Mouse (Mus musculus) midbrain, embryonic 13.5 days (tissue): ENCODE data around the gene C1rb. TPM values are rescaled to one million over a fixed set of nuclear protein-coding genes. Genes with fewer than 3 reads are reported as not detected.
"Not testable (repeated sequence)": the region's sequence is repeated elsewhere in the genome, so short reads cannot be mapped to it uniquely, and the experiment has no call there.

ENCODE experiments used
- ATAC-seq: fragments of 200-750 bp; cut with Nextera tagmentation; 2 replicates; pipeline ENCODE4 v1.8.0; 2017; ENCODE audit warnings: mild to moderate bottlenecking, moderate TSS enrichment, moderate library complexity
- H3K27ac ChIP-seq: fragments of 300-500 bp; sonication (generic); 2 replicates; pipeline ENCODE4 v1.5.1; 2015; ENCODE audit warnings: inconsistent platforms, mild to moderate bottlenecking, moderate library complexity
- H3K27me3 ChIP-seq: fragments of 300-500 bp; sonication (generic); 2 replicates; pipeline ENCODE4 v1.6.1; 2015; ENCODE audit warnings: mild to moderate bottlenecking, inconsistent platforms
- H3K36me3 ChIP-seq: fragments of 300-500 bp; sonication (generic); 2 replicates; pipeline ENCODE4 v1.6.1; 2015; ENCODE audit warnings: mild to moderate bottlenecking, inconsistent platforms
- H3K4me1 ChIP-seq: fragments of 300-500 bp; sonication (generic); replicated peaks from 2 replicates; pipeline ENCODE4 v1.6.1; 2015; ENCODE audit warnings: inconsistent platforms
- H3K4me2 ChIP-seq: fragments of 300-500 bp; sonication (generic); replicated peaks from 2 replicates; pipeline ENCODE4 v1.6.1; 2015; ENCODE audit warnings: moderate library complexity, mild to moderate bottlenecking, inconsistent platforms
- H3K4me3 ChIP-seq: fragments of 300-500 bp; sonication (generic); replicated peaks from 2 replicates; pipeline ENCODE4 v1.5.1; 2015; ENCODE audit warnings: mild to moderate bottlenecking, inconsistent platforms
- H3K9ac ChIP-seq: fragments of 300-500 bp; sonication (generic); replicated peaks from 2 replicates; pipeline ENCODE4 v1.6.1; 2015; ENCODE audit warnings: mild to moderate bottlenecking, inconsistent platforms
- H3K9me3 ChIP-seq: fragments of 300-500 bp; sonication (generic); 2 replicates; pipeline ENCODE4 v1.6.1; 2016; ENCODE audit warnings: mild to moderate bottlenecking, inconsistent platforms
- WGBS: fragments of 180-500 bp; shearing (Covaris S2); methylation state at CpG from one replicate; pipeline ENCODE4 v1.1.7; 2015; 5-methylcytosine and 5-hydroxymethylcytosine counted together
- polyA plus RNA-seq: library from polyadenylated mRNA; unstranded; fragments of >200 nt; fragmentation: Nextera tagmentation; extraction: Ambion mirVana; gene quantifications from 2 replicates; pipeline ENCODE4 v1.2.1, GENCODE M21; 2015

C1rb gene
- not detected in 2 replicates for polyA plus RNA-seq

- 3% methylated on average over 8 of the region's 8 CpGs for WGBS
- Histone ChIP-seq H3K4me2 (no peak within 1 kb of the TSS), H3K4me3 (no peak within 1 kb of the TSS), H3K36me3 (no peaks in the 10 kb centered on the region), H3K4me1 (no peaks in the 10 kb centered on the region), H3K27ac (no peak within 1 kb of the TSS), H3K27me3 (0 out of 2 replicates have a peak, but pooled peaks cover 5% of the 10 kb centered on the region), H3K9me3 (no peaks in the 10 kb centered on the region), H3K9ac (no peak within 1 kb of the TSS)
- no peak for ATAC-seq
Observed at GRCm38 (mm10) chr6:124570026-124570425, at the start of gene C1rb. Gene C1rb, plus strand, starts transcription at chr6:124570294.

DNA sequence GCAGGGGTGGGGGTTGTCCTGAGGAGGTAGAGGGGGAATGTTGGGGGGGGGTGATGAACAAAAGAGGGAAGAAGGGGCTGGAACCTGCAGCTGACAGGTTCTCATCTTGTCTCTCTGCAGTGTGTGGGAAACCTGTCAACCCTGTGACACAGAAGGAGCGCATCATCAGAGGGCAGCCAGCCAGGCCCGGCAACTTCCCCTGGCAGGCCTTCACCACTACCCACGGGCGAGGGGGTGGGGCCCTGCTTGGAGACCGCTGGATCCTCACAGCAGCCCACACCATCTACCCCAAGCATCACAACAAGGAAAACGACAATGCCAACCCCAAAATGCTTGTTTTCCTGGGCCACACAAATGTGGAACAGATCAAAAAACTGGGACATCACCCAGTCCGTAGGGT, 48.0 kb upstream of the C1rb start:
- not testable (repeated sequence) for H3K27me3 ChIP-seq, ATAC-seq, H3K4me2 ChIP-seq, H3K4me1 ChIP-seq, H3K27ac ChIP-seq, H3K9ac ChIP-seq, H3K4me3 ChIP-seq, H3K36me3 ChIP-seq, H3K9me3 ChIP-seq
- WGBS: 80% methylated on average over 7 of the region's 7 CpGs

GRCm38 (mm10) chr6:124527881-124528280, 42.2 kb upstream of the C1rb start:
- H3K4me1 ChIP-seq: no peaks in the 10 kb centered on the region
- H3K27me3 ChIP-seq: no peaks in the 10 kb centered on the region
- no peaks in the 10 kb centered on the region for H3K9me3 ChIP-seq
- WGBS: 81% methylated on average over 3 of the region's 3 CpGs
- no peak overlapping the region for H3K9ac ChIP-seq
- H3K36me3 ChIP-seq: no peaks in the 10 kb centered on the region
- ATAC-seq: no peak
- H3K4me3 ChIP-seq: no peak overlapping the region
- no peak overlapping the region for H3K27ac ChIP-seq
- H3K4me2 ChIP-seq: no peak overlapping the region

- Histone ChIP-seq H3K4me2 (no peak overlapping the region), H3K9ac (no peak overlapping the region)
Observed at GRCm38 (mm10) chr6:124531077-124531476, 39.0 kb upstream of the C1rb start.

DNA sequence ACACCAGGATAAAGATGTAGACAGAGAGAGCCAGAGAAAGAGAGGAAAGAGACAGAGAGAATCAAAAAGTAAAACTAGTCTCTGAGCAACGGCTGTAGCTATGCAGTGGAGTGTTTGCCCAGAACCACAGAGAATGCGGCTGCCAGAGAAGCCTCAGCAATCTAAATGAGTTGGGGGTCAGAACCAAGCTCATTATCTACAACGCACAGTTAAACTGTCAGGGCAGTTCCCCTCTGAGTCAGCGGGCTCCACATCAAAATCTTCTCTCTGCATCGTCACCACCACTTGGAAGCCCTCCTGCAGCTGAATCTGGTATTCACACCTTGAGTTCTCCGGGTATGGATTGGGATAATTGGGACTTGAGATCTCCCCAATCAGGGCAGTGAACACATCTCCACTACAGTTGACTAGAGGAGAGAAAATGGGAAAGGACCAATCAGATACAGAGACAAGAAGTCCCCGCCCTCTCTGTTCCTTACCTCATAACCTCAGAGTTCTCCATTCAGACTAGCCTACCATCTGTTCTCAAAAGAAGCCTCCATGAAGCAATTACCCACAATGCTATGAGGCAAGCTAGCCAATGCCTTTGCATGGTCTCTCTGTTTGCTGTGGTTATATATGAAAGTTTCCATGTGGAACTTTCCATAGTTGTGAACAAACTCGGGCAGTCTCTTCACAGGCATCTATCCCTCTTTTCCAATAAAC, 33.8 kb upstream of the C1rb start:
- 83% methylated on average over 8 of the region's 8 CpGs for WGBS
- not testable (repeated sequence) for H3K27me3 ChIP-seq, ATAC-seq, H3K4me3 ChIP-seq, H3K4me2 ChIP-seq, H3K9me3 ChIP-seq, H3K9ac ChIP-seq, H3K27ac ChIP-seq, H3K36me3 ChIP-seq, H3K4me1 ChIP-seq

More at GRCm38 (mm10) chr6:124531077-124531476, 39.0 kb upstream of the C1rb start:
- no peak for ATAC-seq
- no peaks in the 10 kb centered on the region for H3K27me3 ChIP-seq
- H3K4me3 ChIP-seq: no peak overlapping the region
- H3K36me3 ChIP-seq: no peaks in the 10 kb centered on the region
- no peaks in the 10 kb centered on the region for H3K9me3 ChIP-seq
- H3K27ac ChIP-seq: no peak overlapping the region
- 89% methylated on average over 8 of the region's 8 CpGs for WGBS
- no peaks in the 10 kb centered on the region for H3K4me1 ChIP-seq

DNA sequence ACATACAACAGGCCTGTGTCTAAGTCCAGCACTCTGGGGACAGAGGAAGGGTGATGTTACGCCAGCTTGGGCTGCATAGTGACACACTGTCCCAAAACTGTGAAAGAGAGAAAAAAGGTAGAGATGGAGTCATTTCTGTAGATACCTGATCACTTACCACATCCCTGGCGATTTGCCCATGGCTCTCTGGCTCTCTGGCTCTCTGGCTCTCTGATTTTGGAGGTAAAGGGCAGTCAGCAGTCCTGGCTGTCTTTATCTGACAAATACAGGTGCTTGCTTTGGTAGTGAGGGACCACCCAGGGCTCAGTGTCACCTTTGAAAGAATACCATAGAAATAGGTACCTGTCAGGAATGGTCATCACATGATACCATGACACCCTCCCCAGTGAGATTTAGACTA, 28.9 kb upstream of the C1rb start:
- not testable (repeated sequence) for H3K4me1 ChIP-seq, H3K9ac ChIP-seq, H3K27me3 ChIP-seq, ATAC-seq, H3K36me3 ChIP-seq, H3K27ac ChIP-seq, H3K9me3 ChIP-seq, H3K4me2 ChIP-seq, H3K4me3 ChIP-seq
- 74% methylated on average over 2 of the region's 2 CpGs for WGBS

- WGBS: 0% methylated on average over 1 of the region's 1 CpGs
- not testable (repeated sequence) for H3K27ac ChIP-seq, ATAC-seq, H3K9ac ChIP-seq, H3K9me3 ChIP-seq, H3K4me2 ChIP-seq, H3K4me3 ChIP-seq, H3K27me3 ChIP-seq, H3K36me3 ChIP-seq, H3K4me1 ChIP-seq
Observed at GRCm38 (mm10) chr6:124542284-124542683, 27.8 kb upstream of the C1rb start, which contains the start of gene C1s1. Gene C1s1, minus strand, starts transcription at chr6:124542359.

- WGBS: 84% methylated on average over 5 of the region's 6 CpGs
- no peak for ATAC-seq
Observed at GRCm38 (mm10) chr6:124544466-124544865, 25.6 kb upstream of the C1rb start.

GRCm38 (mm10) chr6:124545425-124545824, 24.7 kb upstream of the C1rb start:
- WGBS: 90% methylated on average over 2 of the region's 2 CpGs
- no peak overlapping the region for H3K4me3 ChIP-seq
- H3K36me3 ChIP-seq: no peaks in the 10 kb centered on the region
- H3K9me3 ChIP-seq: no peaks in the 10 kb centered on the region
- no peaks in the 10 kb centered on the region for H3K27me3 ChIP-seq
- H3K4me1 ChIP-seq: no peaks in the 10 kb centered on the region
- no peak for ATAC-seq
- no peak overlapping the region for H3K9ac ChIP-seq
- no peak overlapping the region for H3K4me2 ChIP-seq
- no peak overlapping the region for H3K27ac ChIP-seq

More at GRCm38 (mm10) chr6:124544466-124544865, 25.6 kb upstream of the C1rb start:
- Histone ChIP-seq H3K27ac (no peak overlapping the region), H3K27me3 (no peaks in the 10 kb centered on the region), H3K9me3 (no peaks in the 10 kb centered on the region), H3K9ac (no peak overlapping the region), H3K4me3 (no peak overlapping the region), H3K36me3 (no peaks in the 10 kb centered on the region), H3K4me2 (no peak overlapping the region), H3K4me1 (no peaks in the 10 kb centered on the region)

DNA sequence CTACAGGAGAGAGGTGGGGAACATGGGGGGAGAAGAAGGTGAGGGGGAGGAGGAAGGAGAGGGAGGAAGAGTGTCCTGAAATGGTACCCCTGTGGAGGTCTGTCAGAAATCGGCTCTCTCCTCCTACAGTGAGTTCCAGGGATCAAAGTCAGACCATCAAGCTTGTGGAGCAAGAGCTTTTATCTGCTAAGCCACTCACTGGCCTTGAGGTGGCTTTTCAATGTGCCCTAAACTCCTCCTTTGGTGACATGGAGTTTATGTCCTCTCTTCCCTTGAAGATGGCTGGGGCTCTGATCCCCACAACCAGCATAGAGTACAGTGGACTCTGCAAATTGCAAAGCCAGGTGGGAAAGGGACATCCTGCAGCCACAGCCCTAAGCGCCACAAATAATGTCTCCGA, 22.1 kb upstream of the C1rb start:
- not testable (repeated sequence) for H3K9me3 ChIP-seq

GRCm38 (mm10) chr6:124549023-124549550, 21.0 kb upstream of the C1rb start:
- no peak overlapping the region for H3K27ac ChIP-seq
- no peaks in the 10 kb centered on the region for H3K36me3 ChIP-seq
- H3K27me3 ChIP-seq: no peaks in the 10 kb centered on the region
- peaks cover 4% of the 10 kb centered on the region for H3K9me3 ChIP-seq
- H3K4me1 ChIP-seq: no peaks in the 10 kb centered on the region
- H3K4me2 ChIP-seq: no peak overlapping the region
- 92% methylated on average over 3 of the region's 3 CpGs for WGBS
- no peak for ATAC-seq
- no peak overlapping the region for H3K4me3 ChIP-seq
- H3K9ac ChIP-seq: no peak overlapping the region

More for the DNA sequence above, 22.1 kb upstream of the C1rb start:
- H3K4me3 ChIP-seq, H3K4me1 ChIP-seq, H3K27me3 ChIP-seq, H3K9ac ChIP-seq, H3K4me2 ChIP-seq, H3K27ac ChIP-seq, ATAC-seq, H3K36me3 ChIP-seq: not testable (repeated sequence)
- 88% methylated on average over 3 of the region's 3 CpGs for WGBS

DNA sequence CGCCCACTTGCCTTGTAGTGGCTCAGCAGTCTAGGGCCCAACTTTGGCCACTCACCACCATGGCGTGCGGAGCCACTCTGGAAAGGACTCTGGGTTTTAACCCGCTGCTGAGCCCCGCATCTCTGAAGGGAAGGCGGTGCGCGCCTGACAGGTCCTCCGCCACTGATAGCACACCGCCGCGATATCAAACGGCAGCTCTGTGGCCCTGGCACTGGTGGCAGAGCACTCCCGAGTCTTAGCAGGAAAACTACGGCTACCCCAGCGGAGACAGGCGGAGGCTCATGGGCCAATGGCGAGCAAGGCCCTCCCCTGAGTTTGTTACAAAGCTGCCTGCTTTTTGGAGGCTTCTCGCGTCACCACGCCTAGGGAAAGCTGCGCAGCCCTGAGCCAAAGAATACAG, 17.3 kb upstream of the C1rb start:
- H3K9ac ChIP-seq: no peak overlapping the region
- no peak for ATAC-seq
- no peaks in the 10 kb centered on the region for H3K27me3 ChIP-seq
- H3K4me3 ChIP-seq: no peak overlapping the region
- peaks cover 4% of the 10 kb centered on the region for H3K9me3 ChIP-seq
- no peak overlapping the region for H3K27ac ChIP-seq
- no peaks in the 10 kb centered on the region for H3K36me3 ChIP-seq
- H3K4me1 ChIP-seq: no peaks in the 10 kb centered on the region
- no peak overlapping the region for H3K4me2 ChIP-seq
- 68% methylated on average over 22 of the region's 22 CpGs for WGBS

- 81% methylated on average over 2 of the region's 2 CpGs for WGBS
- not testable (repeated sequence) for H3K4me1 ChIP-seq, H3K36me3 ChIP-seq, H3K4me2 ChIP-seq, H3K27ac ChIP-seq, H3K9me3 ChIP-seq, H3K4me3 ChIP-seq, ATAC-seq, H3K27me3 ChIP-seq, H3K9ac ChIP-seq
Observed at GRCm38 (mm10) chr6:124555956-124556355, 14.1 kb upstream of the C1rb start.
